Mouse (Mus musculus) hindbrain, embryonic 12.5 days (tissue): ENCODE results near the gene Gm4881. TPM values are rescaled to one million over a fixed set of nuclear protein-coding genes. Genes with fewer than 3 reads are reported as not detected.
A peak's percentile ranks its signal among the peaks of the same experiment; 100 is the strongest.

Experiments
- ATAC-seq: fragments of 200-750 bp; cut with Nextera tagmentation; 2 replicates; pipeline ENCODE4 v1.8.0; 2017; ENCODE audit warnings: moderate TSS enrichment; ENCODE audit not compliant: low FRiP score
- H3K27ac ChIP-seq: fragments of 300-500 bp; sonication (generic); 2 replicates; pipeline ENCODE4 v1.5.1; 2016; ENCODE audit warnings: mild to moderate bottlenecking
- H3K27me3 ChIP-seq: fragments of 300-500 bp; sonication (generic); 2 replicates; pipeline ENCODE4 v1.6.1; 2016; ENCODE audit warnings: mild to moderate bottlenecking
- H3K36me3 ChIP-seq: fragments of 300-500 bp; sonication (generic); 2 replicates; pipeline ENCODE4 v1.6.1; 2016; ENCODE audit warnings: mild to moderate bottlenecking
- H3K4me1 ChIP-seq: fragments of 300-500 bp; sonication (generic); 2 replicates; pipeline ENCODE4 v1.6.1; 2016
- H3K4me2 ChIP-seq: fragments of 300-500 bp; sonication (generic); replicated peaks from 2 replicates; pipeline ENCODE4 v1.6.1; 2016; ENCODE audit warnings: mild to moderate bottlenecking
- H3K4me3 ChIP-seq: fragments of 300-500 bp; sonication (generic); 2 replicates; pipeline ENCODE4 v1.5.1; 2016; ENCODE audit warnings: mild to moderate bottlenecking
- H3K9ac ChIP-seq: fragments of 300-500 bp; sonication (generic); 2 replicates; pipeline ENCODE4 v1.6.1; 2016; ENCODE audit warnings: mild to moderate bottlenecking, moderate library complexity
- H3K9me3 ChIP-seq: fragments of 300-500 bp; sonication (generic); replicated peaks from 2 replicates; pipeline ENCODE4 v1.6.1; 2016; ENCODE audit warnings: mild to moderate bottlenecking
- WGBS: fragments of 180-500 bp; shearing (Covaris S2); methylation state at CpG from one replicate; pipeline ENCODE4 v1.1.7; 2016; 5-methylcytosine and 5-hydroxymethylcytosine counted together
- polyA plus RNA-seq: library from polyadenylated mRNA; unstranded; fragments of >200 nt; fragmentation: Nextera tagmentation; extraction: Ambion mirVana; gene quantifications from 2 replicates; pipeline ENCODE4 v1.2.1, GENCODE M21; 2016

The Gm4881 gene
- polyA plus RNA-seq, 1 experiment from 2014 or later: 13.8 TPM

DNA sequence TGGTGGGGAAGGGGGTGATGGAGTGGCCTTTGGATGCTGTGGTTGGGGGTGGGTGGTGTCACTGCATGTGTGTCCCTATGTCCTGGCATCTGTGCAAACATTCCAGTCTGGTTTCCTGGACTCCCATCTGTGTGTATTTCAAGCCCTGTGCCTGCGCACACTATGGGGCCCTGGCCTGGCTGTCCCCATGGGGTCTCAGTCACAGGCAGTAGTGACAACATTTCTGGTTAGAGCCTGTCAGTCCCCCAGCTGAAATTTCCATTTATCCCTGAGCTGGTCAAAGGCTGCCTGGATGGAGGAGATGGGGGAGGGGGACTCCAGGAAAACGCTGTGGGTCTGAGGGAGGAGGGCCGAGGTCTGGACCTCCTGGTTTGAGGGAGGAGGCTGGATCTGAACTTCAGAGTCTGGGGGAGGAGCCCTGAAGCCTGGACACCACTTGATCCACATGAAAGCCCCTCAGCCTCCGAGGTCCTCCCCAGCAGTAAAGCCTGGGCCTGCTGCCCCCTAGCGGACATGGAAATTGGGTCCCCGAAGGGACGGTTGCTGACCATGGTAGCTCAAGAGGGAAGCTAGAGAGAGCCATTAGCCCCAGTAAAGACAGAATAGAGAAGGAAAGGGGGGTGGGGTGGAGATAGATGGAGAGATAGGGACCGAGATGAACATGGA, 5.8 kb upstream of the Gm4881 start:
- ATAC-seq: peak; percentile 68
- Histone ChIP-seq H3K27ac (peak overlapping the region; percentile 40; the same call in 1 of the 2 replicates), H3K9me3 (no peaks in the 10 kb centered on the region), H3K4me3 (no peak overlapping the region), H3K4me1 (peaks cover 64% of the 10 kb centered on the region), H3K4me2 (no peak overlapping the region), H3K36me3 (no peaks in the 10 kb centered on the region), H3K27me3 (peaks cover 98% of the 10 kb centered on the region), H3K9ac (no peak overlapping the region)
- 1% methylated on average over 8 of the region's 8 CpGs for WGBS

- no peaks in the 10 kb centered on the region for H3K9me3 ChIP-seq
- no peak for ATAC-seq
- peak overlapping the region; percentile 44 for H3K4me2 ChIP-seq
- peaks cover 62% of the 10 kb centered on the region for H3K4me1 ChIP-seq
- 2% methylated on average over 29 of the region's 29 CpGs for WGBS
- H3K27ac ChIP-seq: no peak overlapping the region
- peaks cover 98% of the 10 kb centered on the region for H3K27me3 ChIP-seq
- H3K9ac ChIP-seq: peak overlapping the region; percentile 49
- peak overlapping the region; percentile 14 for H3K4me3 ChIP-seq
- H3K36me3 ChIP-seq: no peaks in the 10 kb centered on the region
Observed at GRCm38 (mm10) chr7:24948774-24949173, 4.5 kb upstream of the Gm4881 start.

DNA sequence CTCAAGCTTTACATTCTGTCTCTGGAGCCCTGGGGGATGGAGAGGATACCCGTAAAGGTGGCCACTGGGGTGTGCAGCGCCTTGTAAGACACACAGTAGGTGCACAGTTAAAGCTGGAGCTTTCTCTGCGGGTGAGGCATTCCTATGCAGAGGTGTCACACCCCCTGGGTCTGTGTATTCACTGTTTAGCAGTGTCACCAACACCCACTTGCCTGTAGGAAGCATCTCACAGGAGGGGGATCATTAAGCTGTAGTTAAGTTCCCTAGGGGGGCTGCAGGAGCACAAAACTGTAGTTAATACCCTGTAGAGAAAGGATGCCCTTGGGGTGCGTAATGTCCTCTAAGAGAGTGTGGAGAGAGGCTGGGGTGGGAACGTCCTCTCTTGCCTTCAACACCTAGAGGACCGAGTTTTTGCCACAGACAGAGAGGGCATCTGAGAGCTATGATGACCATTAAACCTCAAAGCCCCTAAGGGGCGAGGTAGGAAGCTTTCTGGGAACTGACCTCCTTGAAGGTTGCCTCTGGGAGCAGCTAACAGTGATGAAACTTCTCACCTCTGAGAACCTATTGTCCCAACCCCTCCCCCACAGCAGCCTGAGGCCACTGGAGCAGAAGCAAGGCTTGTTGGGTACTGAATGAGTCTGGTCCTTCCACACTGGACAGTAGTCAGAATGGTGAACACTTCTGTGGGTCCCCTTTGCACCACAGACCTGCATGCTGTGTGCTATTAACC, 3.2 kb upstream of the Gm4881 start:
- WGBS: 7% methylated on average over 7 of the region's 7 CpGs

DNA sequence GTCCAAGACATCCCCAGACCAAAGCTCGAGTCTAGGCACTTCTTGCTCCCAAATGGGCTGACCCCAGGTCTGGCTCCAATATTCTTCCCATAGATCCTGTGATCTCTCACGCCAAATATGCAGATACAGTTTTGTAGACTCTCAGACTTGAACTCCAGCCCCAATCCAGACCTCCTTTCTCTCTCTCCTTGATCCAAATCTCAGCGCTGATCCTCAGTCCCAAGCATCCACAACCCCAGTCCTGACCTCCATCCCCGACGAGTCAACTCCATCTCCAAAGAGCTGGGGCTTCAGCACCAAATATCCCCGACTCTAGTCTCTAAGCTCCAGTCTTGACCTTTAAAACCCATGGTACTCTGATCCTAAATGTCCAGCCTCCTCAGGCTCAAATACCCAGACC, 653 bp downstream of the Gm4881 start:
- Histone ChIP-seq H3K27me3 (peaks cover 100% of the 10 kb centered on the region), H3K9me3 (no peaks in the 10 kb centered on the region), H3K4me1 (peaks cover 16% of the 10 kb centered on the region), H3K9ac (no peak overlapping the region), H3K36me3 (no peaks in the 10 kb centered on the region), H3K4me2 (peak overlapping the region; percentile 22; the same call in 1 of the 2 replicates), H3K27ac (no peak overlapping the region), H3K4me3 (peak overlapping the region; percentile 35)
- no peak for ATAC-seq
- 6% methylated on average over 6 of the region's 6 CpGs for WGBS

More for the DNA sequence above, 3.2 kb upstream of the Gm4881 start:
- peaks cover 54% of the 10 kb centered on the region for H3K4me1 ChIP-seq
- no peaks in the 10 kb centered on the region for H3K36me3 ChIP-seq
- no peak overlapping the region for H3K4me3 ChIP-seq
- no peak overlapping the region for H3K9ac ChIP-seq
- no peaks in the 10 kb centered on the region for H3K9me3 ChIP-seq
- no peak for ATAC-seq
- no peak overlapping the region for H3K4me2 ChIP-seq
- no peak overlapping the region for H3K27ac ChIP-seq
- peaks cover 99% of the 10 kb centered on the region for H3K27me3 ChIP-seq

DNA sequence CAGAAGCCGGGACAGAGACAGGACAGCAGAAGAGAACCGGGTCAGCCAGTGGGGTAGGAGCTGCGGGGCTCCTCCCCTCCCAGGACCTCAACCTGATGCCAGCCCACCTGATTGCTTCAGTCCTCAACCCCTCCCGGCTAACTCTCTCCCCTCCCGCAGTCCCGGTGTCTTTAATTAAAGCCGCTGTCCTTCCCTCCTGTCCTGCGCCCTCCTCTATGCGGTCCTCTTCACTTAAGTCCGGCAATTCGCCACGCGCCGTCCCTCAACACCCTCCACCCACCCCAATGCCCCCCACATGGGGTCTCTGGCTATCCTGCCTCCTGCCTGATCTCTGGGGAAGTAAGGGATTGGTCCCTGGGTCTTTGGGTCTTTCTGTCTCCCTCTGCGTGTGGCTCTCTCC, 12.6 kb downstream of the Gm4881 start:
- Histone ChIP-seq H3K9me3 (no peaks in the 10 kb centered on the region), H3K4me2 (peak overlapping the region; percentile 8; the same call in 1 of the 2 replicates), H3K27me3 (peaks cover 90% of the 10 kb centered on the region), H3K36me3 (peaks cover 10% of the 10 kb centered on the region), H3K9ac (peak overlapping the region; percentile 3; the same call in 1 of the 2 replicates), H3K27ac (no peak overlapping the region), H3K4me3 (peak overlapping the region; percentile 13; the same call in 1 of the 2 replicates), H3K4me1 (peaks cover 44% of the 10 kb centered on the region)
- ATAC-seq: no peak
- 2% methylated on average over 15 of the region's 15 CpGs for WGBS

GRCm38 (mm10) chr7:24930475-24930874, 13.8 kb downstream of the Gm4881 start:
- Histone ChIP-seq H3K4me3 (no peak overlapping the region), H3K27ac (no peak overlapping the region), H3K36me3 (peaks cover 21% of the 10 kb centered on the region), H3K4me1 (peaks cover 44% of the 10 kb centered on the region), H3K9me3 (no peaks in the 10 kb centered on the region), H3K4me2 (no peak overlapping the region; the same call in 1 of the 2 replicates), H3K27me3 (peaks cover 78% of the 10 kb centered on the region), H3K9ac (no peak overlapping the region)
- WGBS: 54% methylated on average over 6 of the region's 6 CpGs
- no peak for ATAC-seq

- Histone ChIP-seq H3K4me3 (no peak overlapping the region), H3K9ac (no peak overlapping the region), H3K36me3 (peaks cover 74% of the 10 kb centered on the region), H3K4me1 (no peaks in the 10 kb centered on the region), H3K9me3 (no peaks in the 10 kb centered on the region), H3K4me2 (no peak overlapping the region), H3K27me3 (no peaks in the 10 kb centered on the region), H3K27ac (no peak overlapping the region)
- ATAC-seq: no peak
- WGBS: 85% methylated on average over 9 of the region's 9 CpGs
Observed at GRCm38 (mm10) chr7:24919728-24920127, 24.6 kb downstream of the Gm4881 start.

GRCm38 (mm10) chr7:24918763-24919323, 25.5 kb downstream of the Gm4881 start:
- Histone ChIP-seq H3K9ac (no peak overlapping the region), H3K9me3 (no peaks in the 10 kb centered on the region), H3K4me1 (no peaks in the 10 kb centered on the region), H3K27me3 (no peaks in the 10 kb centered on the region), H3K4me3 (no peak overlapping the region), H3K4me2 (no peak overlapping the region), H3K36me3 (peaks cover 65% of the 10 kb centered on the region), H3K27ac (no peak overlapping the region)
- WGBS: 92% methylated on average over 20 of the region's 20 CpGs
- 0 out of 2 replicates have a peak, but pooled peaks have one; percentile 17 for ATAC-seq

- Histone ChIP-seq H3K36me3 (peaks cover 57% of the 10 kb centered on the region), H3K9ac (no peak overlapping the region), H3K9me3 (no peaks in the 10 kb centered on the region), H3K4me3 (no peak overlapping the region), H3K4me1 (peaks cover 2% of the 10 kb centered on the region), H3K4me2 (no peak overlapping the region), H3K27me3 (no peaks in the 10 kb centered on the region), H3K27ac (no peak overlapping the region)
- 97% methylated on average over 14 of the region's 14 CpGs for WGBS
- ATAC-seq: no peak
Observed at GRCm38 (mm10) chr7:24912480-24912879, 31.8 kb downstream of the Gm4881 start.

- no peak for ATAC-seq
- WGBS: 32% methylated on average over 13 of the region's 13 CpGs
- Histone ChIP-seq H3K4me2 (peak overlapping the region; percentile 17; the same call in 1 of the 2 replicates), H3K4me1 (peaks cover 33% of the 10 kb centered on the region), H3K4me3 (no peak overlapping the region), H3K36me3 (peaks cover 33% of the 10 kb centered on the region), H3K9me3 (no peaks in the 10 kb centered on the region), H3K27ac (no peak overlapping the region), H3K9ac (peak overlapping the region; percentile 10; the same call in 1 of the 2 replicates), H3K27me3 (no peaks in the 10 kb centered on the region)
Observed at GRCm38 (mm10) chr7:24907211-24907748, 37.0 kb downstream of the Gm4881 start.

GRCm38 (mm10) chr7:24906551-24906950, 37.7 kb downstream of the Gm4881 start:
- Histone ChIP-seq H3K27ac (peak overlapping the region; percentile 1; the same call in 1 of the 2 replicates), H3K27me3 (no peaks in the 10 kb centered on the region), H3K9me3 (no peaks in the 10 kb centered on the region), H3K4me1 (peaks cover 33% of the 10 kb centered on the region), H3K4me2 (0 out of 2 replicates have a peak overlapping the region, but pooled peaks have one; percentile 17), H3K36me3 (peaks cover 28% of the 10 kb centered on the region), H3K4me3 (no peak overlapping the region), H3K9ac (peak overlapping the region; percentile 10; the same call in 1 of the 2 replicates)
- no peak for ATAC-seq
- 42% methylated on average over 6 of the region's 6 CpGs for WGBS

- Histone ChIP-seq H3K4me3 (peak overlapping the region; percentile 67), H3K4me2 (peak overlapping the region; percentile 82), H3K9me3 (no peaks in the 10 kb centered on the region), H3K27ac (0 out of 2 replicates have a peak overlapping the region, but pooled peaks have one; percentile 73), H3K36me3 (peaks cover 22% of the 10 kb centered on the region), H3K4me1 (peaks cover 33% of the 10 kb centered on the region), H3K9ac (peak overlapping the region; percentile 75), H3K27me3 (no peaks in the 10 kb centered on the region)
- ATAC-seq: 0 out of 2 replicates have a peak, but pooled peaks have one; percentile 10
- WGBS: 10% methylated on average over 3 of the region's 3 CpGs
Observed at GRCm38 (mm10) chr7:24904936-24905335, 39.4 kb downstream of the Gm4881 start.
